Mouse (Mus musculus) forebrain, postnatal 0 days (tissue): ENCODE measurements around the gene Zcchc13. TPM values are rescaled to one million over a fixed set of nuclear protein-coding genes. Genes with fewer than 3 reads are reported as not detected.
"Not testable (repeated sequence)": the region's sequence is repeated elsewhere in the genome, so short reads cannot be mapped to it uniquely, and the experiment has no call there.

ENCODE experiments used
- ATAC-seq: fragments of 200-750 bp; cut with Nextera tagmentation; 2 replicates; pipeline ENCODE4 v1.8.0; 2017; ENCODE audit warnings: mild to moderate bottlenecking, moderate library complexity
- DNase-seq: peaks from one replicate; pipeline ENCODE4 v3.0.0-alpha.2; 2015
- H3K27ac ChIP-seq: fragments of 300-500 bp; sonication (generic); 2 replicates; pipeline ENCODE4 v1.5.1; 2014; ENCODE audit warnings: low read depth, mild to moderate bottlenecking, antibody characterized with exemption, low read length, moderate library complexity, mixed read lengths
- H3K27me3 ChIP-seq: fragments of 300-500 bp; sonication (generic); 2 replicates; pipeline ENCODE4 v1.6.1; 2014; ENCODE audit warnings: mild to moderate bottlenecking, low read length, mixed read lengths; ENCODE audit not compliant: insufficient read depth
- H3K36me3 ChIP-seq: fragments of 300-500 bp; sonication (generic); 2 replicates; pipeline ENCODE4 v1.6.1; 2014; ENCODE audit warnings: mild to moderate bottlenecking, moderate library complexity; ENCODE audit not compliant: insufficient read depth
- H3K4me1 ChIP-seq: fragments of 300-500 bp; sonication (generic); 2 replicates; pipeline ENCODE4 v1.6.1; 2014; ENCODE audit warnings: antibody characterized with exemption; ENCODE audit not compliant: insufficient read depth
- H3K4me2 ChIP-seq: fragments of 300-500 bp; sonication (generic); 2 replicates; pipeline ENCODE4 v1.6.1; 2014; ENCODE audit warnings: low read depth, mild to moderate bottlenecking, moderate library complexity
- H3K4me3 ChIP-seq: fragments of 300-500 bp; sonication (generic); 2 replicates; pipeline ENCODE4 v1.5.1; 2014; ENCODE audit warnings: low read depth, low read length, mixed read lengths
- H3K9ac ChIP-seq: fragments of 300-500 bp; sonication (generic); 2 replicates; pipeline ENCODE4 v1.6.1; 2014; ENCODE audit warnings: mild to moderate bottlenecking
- H3K9me3 ChIP-seq: fragments of 300-500 bp; sonication (generic); 2 replicates; pipeline ENCODE4 v1.6.1; 2016; ENCODE audit warnings: low read length
- CTCF ChIP-seq: sonication (generic); IDR thresholded peaks from 2 replicates; pipeline ENCODE4 v1.5.1; 2016; ENCODE audit warnings: antibody characterized with exemption, control low read depth, low read depth
- WGBS: fragments of 180-500 bp; shearing (Covaris S2); extraction: QIAGEN DNeasy Blood & Tissue Kit; methylation state at CpG from one replicate; pipeline ENCODE4 v1.1.7; 2014; 5-methylcytosine and 5-hydroxymethylcytosine counted together
- polyA plus RNA-seq: library from polyadenylated mRNA; unstranded; fragments of >200 nt; fragmentation: Nextera tagmentation; extraction: Ambion mirVana; gene quantifications from 2 replicates; pipeline ENCODE4 v1.2.1, GENCODE M21; 2015
- total RNA-seq: library from RNA; depleted of rRNA; stranded (reverse); fragments of >200 nt; gene quantifications from 2 replicates; pipeline ENCODE4 v1.2.3, GENCODE M21; 2014

Gene Zcchc13
- total and polyA plus RNA-seq, 2 experiments from 2014 or later, result not detected

GRCm38 (mm10) chrX:103633895-103634294, 3.5 kb downstream of the Zcchc13 start:
- no peak for ATAC-seq

GRCm38 (mm10) chrX:103636021-103636420, 5.6 kb downstream of the Zcchc13 start:
- Histone ChIP-seq H3K36me3 (no peaks in the 10 kb centered on the region), H3K27ac (no peak overlapping the region), H3K4me3 (no peak overlapping the region), H3K9me3 (no peaks in the 10 kb centered on the region), H3K4me1 (no peaks in the 10 kb centered on the region), H3K9ac (no peak overlapping the region), H3K4me2 (no peak overlapping the region), H3K27me3 (no peaks in the 10 kb centered on the region)
- TF ChIP-seq CTCF, result no peak
- ATAC-seq (no peak), DNase-seq (no peak)

More at GRCm38 (mm10) chrX:103633895-103634294, 3.5 kb downstream of the Zcchc13 start:
- no peak for DNase-seq
- no peak for TF ChIP-seq CTCF
- Histone ChIP-seq H3K4me1 (no peaks in the 10 kb centered on the region), H3K4me2 (no peak overlapping the region), H3K9ac (no peak overlapping the region), H3K36me3 (no peaks in the 10 kb centered on the region), H3K27me3 (no peaks in the 10 kb centered on the region), H3K4me3 (no peak overlapping the region), H3K9me3 (no peaks in the 10 kb centered on the region), H3K27ac (no peak overlapping the region)

GRCm38 (mm10) chrX:103638566-103638965, 8.2 kb downstream of the Zcchc13 start:
- Histone ChIP-seq H3K4me1 (no peaks in the 10 kb centered on the region), H3K27me3 (no peaks in the 10 kb centered on the region), H3K4me3 (no peak overlapping the region), H3K9me3 (no peaks in the 10 kb centered on the region), H3K36me3 (no peaks in the 10 kb centered on the region), H3K4me2 (no peak overlapping the region), H3K27ac (no peak overlapping the region), H3K9ac (no peak overlapping the region)
- no peak for DNase-seq
- 80% methylated on average over 5 of the region's 5 CpGs for whole genome bisulfite sequencing
- TF ChIP-seq CTCF, result no peak
- no peak for ATAC-seq

GRCm38 (mm10) chrX:103644301-103644700, 13.9 kb downstream of the Zcchc13 start:
- DNase-seq (no peak), ATAC-seq (no peak)
- Histone ChIP-seq H3K4me3 (no peak overlapping the region), H3K27ac (no peak overlapping the region), H3K4me1 (no peaks in the 10 kb centered on the region), H3K9ac (no peak overlapping the region), H3K27me3 (no peaks in the 10 kb centered on the region; the same call in 1 of the 2 replicates), H3K4me2 (no peak overlapping the region), H3K9me3 (no peaks in the 10 kb centered on the region), H3K36me3 (no peaks in the 10 kb centered on the region)
- WGBS, result 81% methylated on average over 1 of the region's 1 CpGs
- TF ChIP-seq CTCF, result no peak

- DNase-seq (no peak), ATAC-seq (no peak)
- H3K9me3 ChIP-seq, result no peaks in the 10 kb centered on the region
- H3K27ac ChIP-seq, result no peak overlapping the region
- no peak overlapping the region for H3K4me3 ChIP-seq
- H3K27me3 ChIP-seq, result no peaks in the 10 kb centered on the region; the same call in 1 of the 2 replicates
- H3K36me3 ChIP-seq, result no peaks in the 10 kb centered on the region
- TF ChIP-seq CTCF, result no peak
- H3K4me2 ChIP-seq, result no peak overlapping the region
- WGBS, result 50% methylated on average over 1 of the region's 1 CpGs
- no peaks in the 10 kb centered on the region for H3K4me1 ChIP-seq
- no peak overlapping the region for H3K9ac ChIP-seq
These were observed 21.7 kb downstream of the Zcchc13 start for GRCm38 (mm10) chrX:103652048-103652447.

GRCm38 (mm10) chrX:103653021-103653420, 22.6 kb downstream of the Zcchc13 start:
- no peak for DNase-seq
- ATAC-seq, result no peak
- no peak for TF ChIP-seq CTCF
- H3K36me3 ChIP-seq, result no peaks in the 10 kb centered on the region
- no peak overlapping the region for H3K4me3 ChIP-seq
- H3K27me3 ChIP-seq, result no peaks in the 10 kb centered on the region; the same call in 1 of the 2 replicates
- H3K4me1 ChIP-seq, result no peaks in the 10 kb centered on the region
- no peak overlapping the region for H3K9ac ChIP-seq
- H3K9me3 ChIP-seq, result no peaks in the 10 kb centered on the region
- 25% methylated on average over 2 of the region's 2 CpGs for whole genome bisulfite sequencing
- no peak overlapping the region for H3K27ac ChIP-seq
- H3K4me2 ChIP-seq, result no peak overlapping the region

- peak; percentile 86 for ATAC-seq
- no peak overlapping the region for H3K4me2 ChIP-seq
- peak overlapping the region; percentile 15; the same call in 1 of the 2 replicates for H3K27ac ChIP-seq
- H3K9ac ChIP-seq, result no peak overlapping the region
- no peaks in the 10 kb centered on the region for H3K36me3 ChIP-seq
- no peaks in the 10 kb centered on the region for H3K9me3 ChIP-seq
- no peak for TF ChIP-seq CTCF
- WGBS, result 52% methylated on average over 4 of the region's 4 CpGs
- no peak overlapping the region for H3K4me3 ChIP-seq
- H3K27me3 ChIP-seq, result no peaks in the 10 kb centered on the region
- H3K4me1 ChIP-seq, result no peaks in the 10 kb centered on the region
- peak; percentile 8 for DNase-seq
These were observed 28.6 kb downstream of the Zcchc13 start for GRCm38 (mm10) chrX:103658985-103659384.

- DNase-seq, H3K4me2 ChIP-seq, H3K27me3 ChIP-seq, H3K4me3 ChIP-seq, H3K9ac ChIP-seq, H3K36me3 ChIP-seq, H3K27ac ChIP-seq, H3K9me3 ChIP-seq, H3K4me1 ChIP-seq, ATAC-seq: not testable (repeated sequence)
- WGBS, result 89% methylated on average over 10 of the region's 10 CpGs
These were observed 34.1 kb downstream of the Zcchc13 start for GRCm38 (mm10) chrX:103664445-103664844.
